Mouse (Mus musculus): ENCODE measurements at regions not wholly inside any gene's neighbourhood (a gene's known extent, or its start where the extent isn't known, plus 50 kb on each side); places are given as distances from the start of the nearest gene placed in this dataset.

GRCm38 (mm10) chr15:85670789-85671700, 63.7 kb upstream of the Ppara start:
- H3K4me2 ChIP-seq (ENCODE audit: low read length) = peak overlapping the region; percentile 80
- peaks cover 31% of the 10 kb centered on the region for H3K4me1 ChIP-seq (ENCODE audit: control insufficient read depth, insufficient read depth, low read depth, low read length)
- peak overlapping the region; percentile 98 for H3K9ac ChIP-seq (ENCODE audit: low read depth, low read length)
- ATAC-seq = peak; percentile 73
- no peaks in the 10 kb centered on the region for H3K36me3 ChIP-seq (ENCODE audit: control insufficient read depth, insufficient read depth, low read length)
- H3K4me3 ChIP-seq (ENCODE audit: low read length) = peak overlapping the region; percentile 90
- H3K27me3 ChIP-seq (replicated peaks; ENCODE audit: control insufficient read depth, insufficient read depth, low read length) = peaks cover 3% of the 10 kb centered on the region; the same call in 1 of the 2 replicates
- under 1% methylated on average over 85 of the region's 141 CpGs for WGBS
- H3K27ac ChIP-seq (ENCODE audit: low read depth, low read length) = peak overlapping the region; percentile 97
- no peaks in the 10 kb centered on the region for H3K9me3 ChIP-seq (ENCODE audit: control insufficient read depth, low read length)

- H3K36me3 ChIP-seq (ENCODE audit: control insufficient read depth, insufficient read depth, low read length) = no peaks in the 10 kb centered on the region
- H3K4me3 ChIP-seq (ENCODE audit: low read length) = peak overlapping the region; percentile 90
- peak overlapping the region; percentile 97 for H3K27ac ChIP-seq (ENCODE audit: low read depth, low read length)
- no peaks in the 10 kb centered on the region for H3K27me3 ChIP-seq (replicated peaks; ENCODE audit: control insufficient read depth, insufficient read depth, low read length)
- peaks cover 38% of the 10 kb centered on the region for H3K4me1 ChIP-seq (ENCODE audit: control insufficient read depth, insufficient read depth, low read depth, low read length)
- H3K9ac ChIP-seq (ENCODE audit: low read depth, low read length) = peak overlapping the region; percentile 98
- no peaks in the 10 kb centered on the region for H3K9me3 ChIP-seq (ENCODE audit: control insufficient read depth, low read length)
- 2% methylated on average over 49 of the region's 50 CpGs for WGBS
- ATAC-seq = no peak
- H3K4me2 ChIP-seq (ENCODE audit: low read length) = peak overlapping the region; percentile 80
These were observed 63.0 kb upstream of the Ppara start for GRCm38 (mm10) chr15:85671701-85672191.

GRCm38 (mm10) chr15:85672376-85672775, 62.4 kb upstream of the Ppara start:
- 41% methylated on average over 3 of the region's 3 CpGs for WGBS
- H3K4me2 ChIP-seq (ENCODE audit: low read length) = peak overlapping the region; percentile 80
- ATAC-seq = no peak
- H3K9ac ChIP-seq (ENCODE audit: low read depth, low read length) = peak overlapping the region; percentile 98
- H3K27me3 ChIP-seq (replicated peaks; ENCODE audit: control insufficient read depth, insufficient read depth, low read length) = no peaks in the 10 kb centered on the region
- peaks cover 44% of the 10 kb centered on the region for H3K4me1 ChIP-seq (ENCODE audit: control insufficient read depth, insufficient read depth, low read depth, low read length)
- no peaks in the 10 kb centered on the region for H3K36me3 ChIP-seq (ENCODE audit: control insufficient read depth, insufficient read depth, low read length)
- H3K4me3 ChIP-seq (ENCODE audit: low read length) = peak overlapping the region; percentile 90
- no peaks in the 10 kb centered on the region for H3K9me3 ChIP-seq (ENCODE audit: control insufficient read depth, low read length)
- H3K27ac ChIP-seq (ENCODE audit: low read depth, low read length) = peak overlapping the region; percentile 97

DNA sequence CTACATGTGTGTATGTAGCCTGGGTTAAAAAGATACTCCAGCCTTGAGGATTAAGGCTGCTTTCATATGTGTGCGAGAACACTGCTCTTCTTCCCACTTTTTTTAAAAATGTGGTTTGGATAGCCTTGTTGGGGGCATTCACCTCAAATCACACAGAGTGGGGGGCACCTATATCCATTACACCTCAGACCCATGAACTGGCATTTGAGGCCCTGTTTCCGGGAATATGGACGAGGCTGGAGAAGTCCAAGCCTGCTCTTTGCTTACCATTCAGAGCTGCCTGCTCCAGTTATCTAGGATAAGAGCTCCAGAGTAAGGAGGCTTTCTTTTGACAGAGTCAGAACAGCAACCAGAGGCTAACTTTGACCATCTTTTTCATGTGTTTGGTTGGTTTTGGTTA, 61.9 kb upstream of the Ppara start:
- peak overlapping the region; percentile 57 for H3K27ac ChIP-seq (ENCODE audit: low read depth, low read length)
- ATAC-seq = no peak
- H3K36me3 ChIP-seq (ENCODE audit: control insufficient read depth, insufficient read depth, low read length) = no peaks in the 10 kb centered on the region
- no peaks in the 10 kb centered on the region for H3K27me3 ChIP-seq (replicated peaks; ENCODE audit: control insufficient read depth, insufficient read depth, low read length)
- peaks cover 48% of the 10 kb centered on the region for H3K4me1 ChIP-seq (ENCODE audit: control insufficient read depth, insufficient read depth, low read depth, low read length)
- peak overlapping the region; percentile 80 for H3K4me2 ChIP-seq (ENCODE audit: low read length)
- 30% methylated on average over 3 of the region's 3 CpGs for WGBS
- H3K4me3 ChIP-seq (ENCODE audit: low read length) = peak overlapping the region; percentile 90
- peak overlapping the region; percentile 98 for H3K9ac ChIP-seq (ENCODE audit: low read depth, low read length)
- no peaks in the 10 kb centered on the region for H3K9me3 ChIP-seq (ENCODE audit: control insufficient read depth, low read length)

DNA sequence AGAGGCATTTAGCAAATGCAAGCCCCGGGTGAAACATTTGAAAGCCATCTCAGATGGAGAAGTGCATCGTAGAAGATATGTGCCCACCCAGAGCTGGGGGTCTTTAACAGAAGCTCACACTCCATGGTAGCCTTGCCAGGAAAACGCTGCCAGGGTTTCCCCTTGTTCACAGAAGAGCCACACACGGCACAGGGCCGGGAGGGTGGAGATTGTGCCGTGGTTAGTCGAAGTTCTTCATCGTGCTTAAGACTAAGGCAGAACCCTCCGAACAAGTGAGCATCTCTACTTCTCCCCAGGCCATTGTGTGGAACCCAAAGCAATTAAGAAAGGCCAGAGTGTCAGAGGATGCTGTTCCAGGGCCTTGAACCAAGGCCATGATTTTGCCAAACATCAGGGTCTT, 61.3 kb upstream of the Ppara start:
- no peaks in the 10 kb centered on the region for H3K36me3 ChIP-seq (ENCODE audit: control insufficient read depth, insufficient read depth, low read length)
- ATAC-seq = no peak
- peak overlapping the region; percentile 74 for H3K27ac ChIP-seq (ENCODE audit: low read depth, low read length)
- H3K9ac ChIP-seq (ENCODE audit: low read depth, low read length) = peak overlapping the region; percentile 66
- H3K27me3 ChIP-seq (replicated peaks; ENCODE audit: control insufficient read depth, insufficient read depth, low read length) = no peaks in the 10 kb centered on the region
- H3K4me1 ChIP-seq (ENCODE audit: control insufficient read depth, insufficient read depth, low read depth, low read length) = peaks cover 51% of the 10 kb centered on the region
- H3K9me3 ChIP-seq (ENCODE audit: control insufficient read depth, low read length) = no peaks in the 10 kb centered on the region
- peak overlapping the region; percentile 90 for H3K4me3 ChIP-seq (ENCODE audit: low read length)
- peak overlapping the region; percentile 80 for H3K4me2 ChIP-seq (ENCODE audit: low read length)
- 28% methylated on average over 9 of the region's 9 CpGs for WGBS

GRCm38 (mm10) chr15:85674191-85674984, 60.4 kb upstream of the Ppara start:
- ATAC-seq = no peak
- Histone ChIP-seq H3K4me3 (ENCODE audit: low read length) (peak overlapping the region; percentile 90), H3K9ac (ENCODE audit: low read depth, low read length) (peak overlapping the region; percentile 66), H3K9me3 (ENCODE audit: control insufficient read depth, low read length) (no peaks in the 10 kb centered on the region), H3K4me2 (ENCODE audit: low read length) (peak overlapping the region; percentile 80), H3K4me1 (ENCODE audit: control insufficient read depth, insufficient read depth, low read depth, low read length) (peaks cover 50% of the 10 kb centered on the region), H3K36me3 (ENCODE audit: control insufficient read depth, insufficient read depth, low read length) (no peaks in the 10 kb centered on the region), H3K27ac (ENCODE audit: low read depth, low read length) (peak overlapping the region; percentile 74), H3K27me3 (replicated peaks; ENCODE audit: control insufficient read depth, insufficient read depth, low read length) (no peaks in the 10 kb centered on the region)
- WGBS = 48% methylated on average over 9 of the region's 9 CpGs

- 64% methylated on average over 7 of the region's 7 CpGs for WGBS
- ATAC-seq = no peak
- Histone ChIP-seq H3K4me3 (ENCODE audit: low read length) (peak overlapping the region; percentile 34), H3K4me1 (ENCODE audit: control insufficient read depth, insufficient read depth, low read depth, low read length) (peaks cover 48% of the 10 kb centered on the region), H3K36me3 (ENCODE audit: control insufficient read depth, insufficient read depth, low read length) (no peaks in the 10 kb centered on the region), H3K9ac (ENCODE audit: low read depth, low read length) (peak overlapping the region; percentile 55), H3K9me3 (ENCODE audit: control insufficient read depth, low read length) (no peaks in the 10 kb centered on the region), H3K4me2 (ENCODE audit: low read length) (peak overlapping the region; percentile 80), H3K27me3 (replicated peaks; ENCODE audit: control insufficient read depth, insufficient read depth, low read length) (no peaks in the 10 kb centered on the region), H3K27ac (ENCODE audit: low read depth, low read length) (0 out of 2 replicates have a peak overlapping the region, but pooled peaks have one; percentile 16)
These were observed 59.7 kb upstream of the Ppara start for GRCm38 (mm10) chr15:85675126-85675525.

DNA sequence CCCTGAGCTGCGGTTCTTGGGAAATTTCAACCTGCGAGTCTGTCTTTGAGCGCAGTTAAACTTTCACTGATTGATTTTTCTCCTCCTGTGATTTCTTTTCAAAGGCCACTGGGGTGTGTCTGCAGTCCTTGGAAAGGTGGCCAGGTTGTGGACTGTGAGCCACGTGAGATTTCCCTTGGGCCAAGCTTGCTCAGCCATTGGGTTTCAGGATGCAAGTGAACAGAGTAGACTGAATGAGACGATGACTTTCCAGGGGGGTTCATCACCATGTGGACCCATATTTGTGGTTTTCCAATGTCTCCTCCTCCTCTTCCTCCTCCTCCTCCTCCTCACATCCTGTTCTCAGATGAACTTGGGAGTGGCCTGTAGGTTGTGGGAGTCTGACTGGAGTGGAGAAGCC, 59.0 kb upstream of the Ppara start:
- ATAC-seq = no peak
- Histone ChIP-seq H3K4me2 (ENCODE audit: low read length) (peak overlapping the region; percentile 80), H3K36me3 (ENCODE audit: control insufficient read depth, insufficient read depth, low read length) (no peaks in the 10 kb centered on the region), H3K4me3 (ENCODE audit: low read length) (peak overlapping the region; percentile 34), H3K4me1 (ENCODE audit: control insufficient read depth, insufficient read depth, low read depth, low read length) (peaks cover 48% of the 10 kb centered on the region), H3K9ac (ENCODE audit: low read depth, low read length) (peak overlapping the region; percentile 6; the same call in 1 of the 2 replicates), H3K27me3 (replicated peaks; ENCODE audit: control insufficient read depth, insufficient read depth, low read length) (no peaks in the 10 kb centered on the region), H3K27ac (ENCODE audit: low read depth, low read length) (peak overlapping the region; percentile 35; the same call in 1 of the 2 replicates), H3K9me3 (ENCODE audit: control insufficient read depth, low read length) (no peaks in the 10 kb centered on the region)
- WGBS = 65% methylated on average over 5 of the region's 5 CpGs

Measured in hindbrain, embryonic 16.5 days (tissue).